In the genomic region with DNA sequence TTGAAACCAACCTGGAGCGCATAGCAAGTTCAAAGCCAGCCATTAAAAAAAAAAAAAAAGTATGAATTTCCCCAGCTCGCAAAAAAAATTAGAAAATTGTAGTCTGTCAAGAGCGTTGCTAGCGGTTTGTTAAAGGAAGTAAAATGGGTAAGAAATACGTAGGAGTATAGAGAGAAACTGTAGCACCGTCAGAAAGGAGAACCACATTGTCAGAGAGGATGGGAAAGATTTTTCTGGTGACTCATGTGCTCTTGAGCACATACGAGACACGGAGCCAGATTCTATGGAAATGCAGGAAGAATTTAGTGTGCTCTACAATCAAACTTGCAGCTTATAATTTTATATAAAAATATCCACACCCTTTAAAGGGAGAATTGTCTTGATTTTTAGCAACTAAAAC, we compare ENCODE assay signal across 17 mouse cellular contexts. TPM values are rescaled to one million over a fixed set of nuclear protein-coding genes. Genes with fewer than 3 reads are reported as not detected.
"Had no signal": no experiment of that assay in that cellular context is flagged by ENCODE, and none has a peak within 500 bp of the region (broad histone marks: within the 10 kb centered on the region; RNA-seq: fewer than 3 reads in every experiment).

No protein-coding gene starts in this region.

- ATAC-seq: lung, postnatal 0 days; midbrain, embryonic 15.5 days had no signal

- DNase-seq: kidney, adult 8-10 months; kidney, postnatal 25 days; layer of hippocampus, adult 9-11 months; lung, adult 2 months; lung, postnatal 36 days; right cerebral cortex, postnatal 14 days; thymus, adult 2 months; thymus, postnatal 25 days had no signal

- H3K4me1 ChIP-seq: liver, embryonic 15.5 days; midbrain, embryonic 15.5 days; neural tube, embryonic 12.5 days had no signal

- H3K27me3 ChIP-seq: liver, embryonic 15.5 days; midbrain, embryonic 15.5 days; neural tube, embryonic 12.5 days had no signal

- H3K9me3 ChIP-seq: limb, embryonic 10.5 days; liver, embryonic 15.5 days; midbrain, embryonic 10.5 days; midbrain, embryonic 15.5 days; neural tube, embryonic 12.5 days had no signal

- H3K4me3 ChIP-seq: limb, embryonic 10.5 days; liver, embryonic 15.5 days; midbrain, embryonic 10.5 days; midbrain, embryonic 15.5 days; neural tube, embryonic 12.5 days had no signal

- H3K27ac ChIP-seq: limb, embryonic 10.5 days; liver, embryonic 15.5 days; midbrain, embryonic 10.5 days; midbrain, embryonic 15.5 days; neural tube, embryonic 12.5 days had no signal

- H3K4me2 ChIP-seq: liver, embryonic 11.5 days; liver, embryonic 15.5 days; midbrain, embryonic 15.5 days; neural tube, embryonic 12.5 days had no signal

- H3K9ac ChIP-seq: liver, embryonic 15.5 days; midbrain, embryonic 15.5 days; neural tube, embryonic 12.5 days had no signal

- H3K36me3 ChIP-seq: limb, embryonic 10.5 days; liver, embryonic 15.5 days; midbrain, embryonic 15.5 days; neural tube, embryonic 12.5 days had no signal

RNA-seq across cellular contexts. Expression of a gene that starts 45.9 kb away (rescaled TPM):
- total RNA-seq: megakaryocyte, adult 5-6 weeks; neutrophil, adult 5-6 weeks had no signal
